Mouse (Mus musculus) brain, embryonic 14.5 days (tissue): ENCODE measurements at regions not wholly inside any gene's neighbourhood (a gene's known extent, or its start where the extent isn't known, plus 50 kb on each side); places are given as distances from the start of the nearest gene placed in this dataset.
A peak's percentile ranks its signal among the peaks of the same experiment; 100 is the strongest.

Experiments
- DNase-seq: peaks from one replicate; pipeline ENCODE4 v3.0.0-alpha.2; 2011; ENCODE audit warnings: low read depth
- CTCF ChIP-seq: fragments of 200-500 bp; IDR thresholded peaks from 2 replicates; pipeline ENCODE4 v1.5.1; 2012; ENCODE audit warnings: inconsistent platforms, mild to moderate bottlenecking, moderate library complexity, borderline replicate concordance; ENCODE audit not compliant: insufficient read depth, insufficient read length; ENCODE audit errors: extremely low read depth
- POLR2A ChIP-seq: fragments of 200-500 bp; IDR thresholded peaks from 2 replicates; pipeline ENCODE4 v1.6.1; 2012; ENCODE audit warnings: mild to moderate bottlenecking, inconsistent platforms, borderline replicate concordance; ENCODE audit not compliant: poor library complexity, insufficient read depth, insufficient read length, severe bottlenecking; ENCODE audit errors: extremely low read depth

- peak; percentile 25 for DNase-seq
Observed at GRCm38 (mm10) chrX:41161544-41161943, 239.1 kb upstream of the Gria3 start.

More at GRCm38 (mm10) chrX:41161544-41161943, 239.1 kb upstream of the Gria3 start:
- TF ChIP-seq POLR2A = no peak
- no peak for TF ChIP-seq CTCF
